Mouse (Mus musculus): Measurements from ENCODE around the gene Faiml.

DNA sequence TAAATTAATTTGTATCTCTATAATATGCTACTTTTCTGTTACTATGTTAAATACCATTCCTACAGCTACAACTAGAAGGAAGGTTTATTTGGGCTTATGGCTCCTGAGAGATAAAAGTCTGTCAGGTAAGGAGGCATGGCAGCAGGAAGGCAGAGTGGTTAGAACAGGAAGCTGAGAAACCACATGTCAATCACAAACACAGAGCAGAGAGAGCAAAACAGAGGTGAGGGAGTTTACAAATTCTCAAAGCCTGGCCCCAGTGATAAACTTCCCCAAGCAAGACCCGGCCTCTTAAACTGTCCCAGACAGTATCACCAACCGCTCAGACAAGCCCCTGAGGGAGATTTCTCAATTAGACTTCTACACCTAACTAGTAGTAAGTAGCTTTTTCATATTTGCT lies 20.9 kb downstream of the Faiml start:
- TF ChIP-seq POLR2A (IDR thresholded peaks at IDR 0.05; ENCODE audit: insufficient read depth, low read length) (no peak), CTCF (IDR thresholded peaks at IDR 0.05; ENCODE audit: low read depth, low read length) (no peak)

Data from ES-Bruce4 (cell line).